Mouse (Mus musculus): ENCODE measurements around the gene Exo5. TPM values are rescaled to one million over a fixed set of nuclear protein-coding genes. Genes with fewer than 3 reads are reported as not detected.

The Exo5 gene
- polyA plus RNA-seq, 3 experiments from 2014 or later = 28.4 to 30.8 (median 30.0) TPM

Other genes with a start within 250 kb of the Exo5 start
- gene Kcnq4, start 176.4 kb downstream of the Exo5 start, polyA plus RNA-seq (2017; shearing (Covaris generic)) = not detected
- 10 to 100 TPM; 56.4 to 70.1 (median 67.4) TPM for gene Nfyc, start 93.4 kb downstream of the Exo5 start, polyA plus RNA-seq (2017; shearing (Covaris generic))
- 1 to 10 TPM in 2 of 3 experiments, under 1 TPM in 1; 0.58 to 1.1 (median 1.0) TPM for gene Rims3, start 70.2 kb downstream of the Exo5 start, polyA plus RNA-seq (2017; shearing (Covaris generic))
- 1 to 10 TPM; 1.2 to 2.4 (median 1.8) TPM for gene Zfp69, start 26.7 kb upstream of the Exo5 start, polyA plus RNA-seq (2017; shearing (Covaris generic))
- gene Smap2, start 92.2 kb upstream of the Exo5 start, polyA plus RNA-seq (2017; shearing (Covaris generic)) = 10 to 100 TPM; 39.3 to 42.2 (median 40.5) TPM
- gene Col9a2, start 114.4 kb upstream of the Exo5 start, polyA plus RNA-seq (2017; shearing (Covaris generic)) = not detected
- gene Zmpste24, start 173.2 kb upstream of the Exo5 start, polyA plus RNA-seq (2017; shearing (Covaris generic)) = 10 to 100 TPM; 38.9 to 60.1 (median 50.9) TPM
- not detected for gene Tmco2, start 184.2 kb upstream of the Exo5 start, polyA plus RNA-seq (2017; shearing (Covaris generic))

Data from inflammation-experienced regulatory T-cells, adult 6 months (primary cell).